In genomic region chr2:172329179-172329578, GRCm38 (mm10) we compare ENCODE assay signal across 8 mouse cellular contexts. TPM values are rescaled to one million over a fixed set of nuclear protein-coding genes. Genes with fewer than 3 reads are reported as not detected.
DNase-seq lines count a peak whose midpoint lies in the region; ATAC-seq and TF ChIP-seq lines count a peak whose summit lies in the region.

No protein-coding gene starts in this region.

- no peaks in the 10 kb centered on the region for H3K9me3 ChIP-seq in lung, embryonic 14.5 days (ENCODE audit: low read depth, low read length)
- H3K9me3 ChIP-seq in hindbrain, embryonic 11.5 days (ENCODE audit: control insufficient read depth, low read length), result no peaks in the 10 kb centered on the region
- no peaks in the 10 kb centered on the region for H3K9me3 ChIP-seq in limb, embryonic 11.5 days (ENCODE audit: control insufficient read depth, low read length)
- no peaks in the 10 kb centered on the region for H3K9me3 ChIP-seq in neural tube, embryonic 11.5 days (ENCODE audit: control insufficient read depth, low read length)

- no peaks in the 10 kb centered on the region for H3K36me3 ChIP-seq in lung, embryonic 14.5 days (ENCODE audit: insufficient read depth)
- no peaks in the 10 kb centered on the region for H3K36me3 ChIP-seq in hindbrain, embryonic 11.5 days (ENCODE audit: control insufficient read depth, insufficient read depth, low read length)
- H3K36me3 ChIP-seq in limb, embryonic 11.5 days (ENCODE audit: control insufficient read depth, insufficient read depth, low read length), result no peaks in the 10 kb centered on the region
- H3K36me3 ChIP-seq in neural tube, embryonic 11.5 days (ENCODE audit: control insufficient read depth, insufficient read depth, low read length), result no peaks in the 10 kb centered on the region

- H3K9ac ChIP-seq in lung, embryonic 14.5 days, result no peak overlapping the region
- no peak overlapping the region for H3K9ac ChIP-seq in hindbrain, embryonic 11.5 days (ENCODE audit: low read depth, low read length)
- no peak overlapping the region for H3K9ac ChIP-seq in limb, embryonic 11.5 days (ENCODE audit: low read length)
- H3K9ac ChIP-seq in neural tube, embryonic 11.5 days (ENCODE audit: low read length), result no peak overlapping the region

- H3K27ac ChIP-seq in lung, embryonic 14.5 days (ENCODE audit: low read depth), result no peak overlapping the region
- no peak overlapping the region for H3K27ac ChIP-seq in hindbrain, embryonic 11.5 days (ENCODE audit: low read depth, low read length)
- no peak overlapping the region for H3K27ac ChIP-seq in limb, embryonic 11.5 days (replicated peaks; ENCODE audit: low read depth, low read length)
- no peak overlapping the region for H3K27ac ChIP-seq in neural tube, embryonic 11.5 days (ENCODE audit: low read depth, low read length)

- peak; percentile 85 for TF ChIP-seq CTCF in lung, embryonic 14.5 days (IDR thresholded peaks at IDR 0.05; ENCODE audit: low read depth)

- H3K27me3 ChIP-seq in lung, embryonic 14.5 days (ENCODE audit: insufficient read depth, low read length), result peaks cover 5% of the 10 kb centered on the region; the same call in 1 of the 2 replicates
- H3K27me3 ChIP-seq in hindbrain, embryonic 11.5 days (ENCODE audit: control insufficient read depth, insufficient read depth, low read length), result no peaks in the 10 kb centered on the region; the same call in 1 of the 2 replicates
- H3K27me3 ChIP-seq in limb, embryonic 11.5 days (ENCODE audit: control insufficient read depth, insufficient read depth, low read length), result 0 out of 2 replicates have a peak, but pooled peaks cover 3% of the 10 kb centered on the region
- no peaks in the 10 kb centered on the region for H3K27me3 ChIP-seq in neural tube, embryonic 11.5 days (ENCODE audit: control insufficient read depth, insufficient read depth, low read length)

- H3K4me3 ChIP-seq in lung, embryonic 14.5 days (ENCODE audit: low read depth, low read length), result no peak overlapping the region
- no peak overlapping the region for H3K4me3 ChIP-seq in hindbrain, embryonic 11.5 days (ENCODE audit: low read depth, low read length)
- H3K4me3 ChIP-seq in limb, embryonic 11.5 days (ENCODE audit: low read depth, low read length), result no peak overlapping the region
- H3K4me3 ChIP-seq in neural tube, embryonic 11.5 days (ENCODE audit: low read depth, low read length), result no peak overlapping the region

- no peak overlapping the region for H3K4me2 ChIP-seq in lung, embryonic 14.5 days
- no peak overlapping the region for H3K4me2 ChIP-seq in hindbrain, embryonic 11.5 days (replicated peaks; ENCODE audit: low read depth, low read length)
- no peak overlapping the region for H3K4me2 ChIP-seq in limb, embryonic 11.5 days (ENCODE audit: low read depth, severe bottlenecking)
- H3K4me2 ChIP-seq in neural tube, embryonic 11.5 days (ENCODE audit: low read depth), result 0 out of 2 replicates have a peak overlapping the region, but pooled peaks have one; percentile 12

- ATAC-seq in lung, embryonic 14.5 days (ENCODE audit: insufficient read depth), result peak; percentile 56; the same call in 1 of the 2 replicates
- ATAC-seq in hindbrain, embryonic 11.5 days (ENCODE audit: low FRiP score), result no peak
- ATAC-seq in limb, embryonic 11.5 days (ENCODE audit: insufficient number of reproducible peaks, low FRiP score, low TSS enrichment, low read depth), result no peak
- peak; percentile 53; the same call in 1 of the 2 replicates for ATAC-seq in neural tube, embryonic 11.5 days (ENCODE audit: insufficient read depth, low FRiP score, low TSS enrichment)
- ATAC-seq in inflammation-experienced regulatory T-cells, adult 6 months, result no peak

- no peaks in the 10 kb centered on the region for H3K4me1 ChIP-seq in lung, embryonic 14.5 days (ENCODE audit: insufficient read depth)
- H3K4me1 ChIP-seq in hindbrain, embryonic 11.5 days (replicated peaks; ENCODE audit: control insufficient read depth, insufficient read depth, low read length), result no peaks in the 10 kb centered on the region
- H3K4me1 ChIP-seq in limb, embryonic 11.5 days (ENCODE audit: control insufficient read depth, insufficient read depth, low read length), result no peaks in the 10 kb centered on the region
- no peaks in the 10 kb centered on the region for H3K4me1 ChIP-seq in neural tube, embryonic 11.5 days (ENCODE audit: control insufficient read depth, insufficient read depth, low read length)

- 6% methylated on average over 13 of the region's 13 CpGs for WGBS in lung, embryonic 14.5 days
- 7% methylated on average over 13 of the region's 13 CpGs for WGBS in hindbrain, embryonic 11.5 days
- WGBS in limb, embryonic 11.5 days, result 8% methylated on average over 13 of the region's 13 CpGs
- 10% methylated on average over 13 of the region's 13 CpGs for WGBS in neural tube, embryonic 11.5 days

- peak; percentile 81 for DNase-seq in lung, embryonic 14.5 days
- DNase-seq in lung, postnatal 25 days (ENCODE audit: low spot score), result no peak
- peak; percentile 66 for DNase-seq in adrenal gland, adult 2 months
- peak; percentile 57 for DNase-seq in embryo, embryonic 11.5 days (ENCODE audit: low read depth, low spot score)
- peak; percentile 86 for DNase-seq in hindbrain, embryonic 11.5 days (ENCODE audit: low spot score)
- peak; percentile 81 for DNase-seq in limb, embryonic 11.5 days (ENCODE audit: low spot score)
- peak; percentile 78 for DNase-seq in neural tube, embryonic 11.5 days (ENCODE audit: low spot score)

RNA-seq across cellular contexts. Expression of gene Fam210b, which starts 16.2 kb away (rescaled TPM):
- polyA plus RNA-seq in lung, embryonic 14.5 days (2014; fragmentation: Nextera tagmentation; extraction: Ambion mirVana), result 29.9 and 31.0 TPM in 2 replicates
- total RNA-seq in adrenal gland, adult 2 months (2021), result 10 to 100 TPM; 28.2 to 32.2 TPM
- 47.1 and 48.5 TPM in 2 replicates for polyA plus RNA-seq in adrenal gland, adult 2 months (2012; rRNA removed)
- 27.6 TPM in 2 replicates for polyA plus RNA-seq in hindbrain, embryonic 11.5 days (2014; fragmentation: Nextera tagmentation; extraction: Ambion mirVana)
- polyA plus RNA-seq in limb, embryonic 11.5 days (2014; fragmentation: Nextera tagmentation; extraction: Ambion mirVana), result 14.9 and 15.9 TPM in 2 replicates
- polyA plus RNA-seq in neural tube, embryonic 11.5 days (2014; fragmentation: Nextera tagmentation; extraction: Ambion mirVana), result 36.7 and 42.2 TPM in 2 replicates
- polyA plus RNA-seq in inflammation-experienced regulatory T-cells, adult 6 months (2017; shearing (Covaris generic)), result 1 to 10 TPM; 7.7 to 9.5 (median 8.1) TPM

RNA-seq across cellular contexts. Expression of gene Aurka, which starts 41.2 kb away (rescaled TPM):
- 161 and 165 TPM in 2 replicates for polyA plus RNA-seq in lung, embryonic 14.5 days (2014; fragmentation: Nextera tagmentation; extraction: Ambion mirVana)
- total RNA-seq in adrenal gland, adult 2 months (2021), result 1 to 10 TPM; 1.8 to 2.7 TPM
- polyA plus RNA-seq in adrenal gland, adult 2 months (2012; rRNA removed), result 1.3 and 2.0 TPM in 2 replicates
- 142 and 144 TPM in 2 replicates for polyA plus RNA-seq in hindbrain, embryonic 11.5 days (2014; fragmentation: Nextera tagmentation; extraction: Ambion mirVana)
- 219 and 224 TPM in 2 replicates for polyA plus RNA-seq in limb, embryonic 11.5 days (2014; fragmentation: Nextera tagmentation; extraction: Ambion mirVana)
- 154 and 156 TPM in 2 replicates for polyA plus RNA-seq in neural tube, embryonic 11.5 days (2014; fragmentation: Nextera tagmentation; extraction: Ambion mirVana)
- 10 to 100 TPM in 1 of 3 experiments, 1 to 10 TPM in 2; 6.8 to 41.3 (median 7.5) TPM for polyA plus RNA-seq in inflammation-experienced regulatory T-cells, adult 6 months (2017; shearing (Covaris generic))

RNA-seq across cellular contexts. Expression of gene Cstf1, which starts 41.3 kb away (rescaled TPM):
- polyA plus RNA-seq in lung, embryonic 14.5 days (2014; fragmentation: Nextera tagmentation; extraction: Ambion mirVana), result 50.2 and 53.9 TPM in 2 replicates
- 10 to 100 TPM; 30.1 to 33.4 TPM for total RNA-seq in adrenal gland, adult 2 months (2021)
- polyA plus RNA-seq in adrenal gland, adult 2 months (2012; rRNA removed), result 30.7 and 31.5 TPM in 2 replicates
- 44.7 and 44.9 TPM in 2 replicates for polyA plus RNA-seq in hindbrain, embryonic 11.5 days (2014; fragmentation: Nextera tagmentation; extraction: Ambion mirVana)
- 52.1 and 60.3 TPM in 2 replicates for polyA plus RNA-seq in limb, embryonic 11.5 days (2014; fragmentation: Nextera tagmentation; extraction: Ambion mirVana)
- polyA plus RNA-seq in neural tube, embryonic 11.5 days (2014; fragmentation: Nextera tagmentation; extraction: Ambion mirVana), result 45.6 and 46.2 TPM in 2 replicates
- 10 to 100 TPM; 28.1 to 31.5 (median 28.8) TPM for polyA plus RNA-seq in inflammation-experienced regulatory T-cells, adult 6 months (2017; shearing (Covaris generic))

Comparison
In these comparisons a context has a peak if more than half of its experiments do, and no peak if none do; other contexts are left out.
1. ATAC-seq: peak in lung, embryonic 14.5 days (single experiment) and neural tube, embryonic 11.5 days (single experiment); none in hindbrain, embryonic 11.5 days (single experiment), limb, embryonic 11.5 days (single experiment) and inflammation-experienced regulatory T-cells, adult 6 months (single experiment).